Mouse (Mus musculus) liver, embryonic 16.5 days (tissue): Measurements from ENCODE around the gene Slc6a3. TPM values are rescaled to one million over a fixed set of nuclear protein-coding genes. Genes with fewer than 3 reads are reported as not detected.

Experiments
- ATAC-seq: fragments of 200-750 bp; cut with Nextera tagmentation; 2 replicates; pipeline ENCODE4 v1.8.0; 2017; ENCODE audit warnings: low read depth, mild to moderate bottlenecking, moderate number of reproducible peaks, moderate library complexity
- H3K27ac ChIP-seq: fragments of 300-500 bp; sonication (generic); 2 replicates; pipeline ENCODE4 v1.5.1; 2014; ENCODE audit warnings: mild to moderate bottlenecking, low read length
- H3K27me3 ChIP-seq: fragments of 300-500 bp; sonication (generic); 2 replicates; pipeline ENCODE4 v1.6.1; 2014; ENCODE audit warnings: low read depth, low read length, mixed read lengths; ENCODE audit not compliant: control insufficient read depth, insufficient read depth
- H3K36me3 ChIP-seq: fragments of 300-500 bp; sonication (generic); 2 replicates; pipeline ENCODE4 v1.6.1; 2014; ENCODE audit warnings: mild to moderate bottlenecking; ENCODE audit not compliant: control insufficient read depth, insufficient read depth
- H3K4me1 ChIP-seq: fragments of 300-500 bp; sonication (generic); 2 replicates; pipeline ENCODE4 v1.6.1; 2014; ENCODE audit warnings: low read depth, low read length, mixed read lengths; ENCODE audit not compliant: control insufficient read depth
- H3K4me2 ChIP-seq: fragments of 300-500 bp; sonication (generic); 2 replicates; pipeline ENCODE4 v1.6.1; 2014; ENCODE audit warnings: low read depth, low read length, mixed read lengths
- H3K4me3 ChIP-seq: fragments of 300-500 bp; sonication (generic); 2 replicates; pipeline ENCODE4 v1.5.1; 2014; ENCODE audit warnings: low read depth, mild to moderate bottlenecking, low read length
- H3K9ac ChIP-seq: fragments of 300-500 bp; sonication (generic); 2 replicates; pipeline ENCODE4 v1.6.1; 2014; ENCODE audit warnings: low read depth, low read length
- H3K9me3 ChIP-seq: fragments of 300-500 bp; sonication (generic); replicated peaks from 2 replicates; pipeline ENCODE4 v1.6.1; 2016; ENCODE audit warnings: low read length; ENCODE audit not compliant: control insufficient read depth
- WGBS: fragments of 180-500 bp; shearing (Covaris S2); extraction: QIAGEN DNeasy Blood & Tissue Kit; methylation state at CpG from one replicate; pipeline ENCODE4 v1.1.7; 2014; ENCODE audit not compliant: insufficient replicate concordance; 5-methylcytosine and 5-hydroxymethylcytosine counted together
- polyA plus RNA-seq: library from polyadenylated mRNA; unstranded; fragments of >200 nt; fragmentation: Nextera tagmentation; extraction: Ambion mirVana; gene quantifications from 2 replicates; pipeline ENCODE4 v1.2.1, GENCODE M21; 2015

The Slc6a3 gene
- polyA plus RNA-seq, 1 experiment from 2014 or later = 0.67 TPM

DNA sequence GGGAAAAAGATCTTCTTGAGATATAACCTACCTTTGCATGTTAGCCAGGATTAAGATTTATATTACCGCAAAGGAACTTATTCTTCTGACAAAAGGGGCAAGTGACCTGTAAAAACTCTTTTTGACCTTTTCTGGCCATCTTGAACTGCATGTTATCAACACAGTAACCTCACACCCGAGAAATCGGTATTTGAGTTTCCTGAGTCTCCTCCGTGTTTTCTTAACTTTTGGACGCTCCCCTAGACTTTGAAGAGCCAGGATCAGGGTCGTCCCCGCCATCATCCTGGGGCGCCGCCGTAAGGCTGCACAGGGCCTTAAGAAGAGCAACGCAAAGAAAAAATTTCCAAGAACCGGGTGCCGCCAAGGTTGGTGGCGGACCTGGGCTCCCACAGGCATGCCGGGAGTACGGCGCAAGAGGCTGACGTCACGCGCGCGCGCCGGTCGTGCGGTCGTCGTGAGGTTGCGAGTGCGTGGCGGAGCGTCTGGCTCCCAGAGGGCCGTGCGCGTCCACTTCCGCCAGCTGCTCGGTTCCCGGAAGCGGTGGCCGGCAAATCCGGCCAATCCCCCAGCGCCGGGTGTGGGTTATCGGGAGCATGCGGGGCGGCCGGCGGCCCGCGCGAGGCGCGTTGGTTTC, 67.1 kb downstream of the Slc6a3 start, which contains the start of gene Clptm1l:
Gene Clptm1l (plus strand): TSS at position 485 of the 634 bp plus-strand sequence.
- Histone ChIP-seq H3K36me3 (peaks cover 8% of the 10 kb centered on the region), H3K9ac (peak within 1 kb of the TSS; percentile 80), H3K27ac (peak within 1 kb of the TSS; percentile 78), H3K4me2 (peak within 1 kb of the TSS; percentile 93), H3K4me3 (peak within 1 kb of the TSS; percentile 88), H3K9me3 (no peaks in the 10 kb centered on the region), H3K27me3 (no peaks in the 10 kb centered on the region), H3K4me1 (peaks cover 13% of the 10 kb centered on the region)
- ATAC-seq = peak; percentile 99
- WGBS = under 1% methylated on average over 50 of the region's 53 CpGs

DNA sequence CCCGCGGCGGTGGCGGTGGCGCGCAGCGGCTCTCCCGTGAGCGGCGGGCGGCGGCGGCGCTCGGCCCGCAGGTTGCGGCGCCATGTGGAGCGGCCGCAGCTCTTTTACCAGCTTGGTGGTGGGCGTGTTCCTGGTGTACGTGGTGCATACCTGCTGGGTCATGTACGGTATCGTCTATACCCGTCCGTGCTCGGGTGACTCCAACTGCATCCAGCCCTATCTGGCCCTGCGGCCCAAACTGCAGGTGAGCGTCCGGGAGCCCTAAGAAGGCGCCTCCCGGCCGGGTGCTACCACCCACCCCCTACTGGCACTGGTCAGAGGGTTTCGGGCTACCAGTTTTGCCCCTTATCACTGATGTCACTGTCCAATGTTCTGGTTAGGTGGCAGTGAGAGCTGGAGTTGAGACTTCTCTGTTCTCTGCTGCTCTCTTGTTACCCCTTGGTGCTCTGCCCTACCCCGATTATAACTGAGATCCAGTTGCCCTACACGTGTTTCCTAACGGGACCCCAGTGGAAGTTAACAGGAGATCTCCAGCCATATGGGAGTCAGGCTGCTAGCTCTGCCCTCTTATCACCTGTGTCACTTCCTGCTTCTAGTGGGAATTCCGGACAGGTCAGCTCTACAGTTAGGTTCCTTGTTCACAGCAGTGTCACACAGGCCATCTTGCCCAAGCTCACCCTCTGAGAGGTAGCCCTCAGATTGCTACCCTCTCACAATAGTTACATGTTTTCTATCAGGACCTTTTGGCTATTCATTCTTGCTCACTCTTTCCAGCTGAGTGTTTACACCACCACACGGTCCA, 67.8 kb downstream of the Slc6a3 start:
- Histone ChIP-seq H3K9ac (peak overlapping the region; percentile 80), H3K4me2 (peak overlapping the region; percentile 93), H3K4me1 (peaks cover 13% of the 10 kb centered on the region), H3K27me3 (no peaks in the 10 kb centered on the region), H3K27ac (peak overlapping the region; percentile 78), H3K9me3 (no peaks in the 10 kb centered on the region), H3K36me3 (peaks cover 16% of the 10 kb centered on the region), H3K4me3 (peak overlapping the region; percentile 88)
- under 1% methylated on average over 39 of the region's 39 CpGs for WGBS
- ATAC-seq = peak; percentile 54

DNA sequence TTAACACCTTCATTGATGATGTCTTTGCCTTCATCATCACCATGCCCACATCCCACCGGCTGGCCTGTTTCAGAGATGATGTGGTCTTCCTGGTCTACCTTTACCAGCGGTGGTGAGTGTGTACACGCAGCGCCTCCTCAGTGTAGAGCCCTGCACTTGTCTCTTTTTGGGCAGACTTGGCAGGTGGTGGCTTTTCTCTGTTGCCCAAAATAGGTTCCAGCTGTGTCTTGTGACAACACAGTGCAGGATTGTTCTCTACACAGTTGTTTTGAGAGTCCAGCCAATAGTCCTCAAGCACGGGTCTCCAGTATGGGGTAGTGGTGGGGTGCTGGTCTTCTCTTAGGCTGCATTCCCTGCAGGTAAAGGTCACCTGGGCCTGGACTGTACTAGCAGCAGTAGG, 81.9 kb downstream of the Slc6a3 start:
- H3K36me3 ChIP-seq = peaks cover 28% of the 10 kb centered on the region
- no peaks in the 10 kb centered on the region for H3K4me1 ChIP-seq
- no peak overlapping the region for H3K27ac ChIP-seq
- H3K4me3 ChIP-seq = no peak overlapping the region
- no peak for ATAC-seq
- H3K9me3 ChIP-seq = no peaks in the 10 kb centered on the region
- WGBS = 77% methylated on average over 5 of the region's 5 CpGs
- no peaks in the 10 kb centered on the region for H3K27me3 ChIP-seq
- no peak overlapping the region for H3K9ac ChIP-seq
- H3K4me2 ChIP-seq = no peak overlapping the region

DNA sequence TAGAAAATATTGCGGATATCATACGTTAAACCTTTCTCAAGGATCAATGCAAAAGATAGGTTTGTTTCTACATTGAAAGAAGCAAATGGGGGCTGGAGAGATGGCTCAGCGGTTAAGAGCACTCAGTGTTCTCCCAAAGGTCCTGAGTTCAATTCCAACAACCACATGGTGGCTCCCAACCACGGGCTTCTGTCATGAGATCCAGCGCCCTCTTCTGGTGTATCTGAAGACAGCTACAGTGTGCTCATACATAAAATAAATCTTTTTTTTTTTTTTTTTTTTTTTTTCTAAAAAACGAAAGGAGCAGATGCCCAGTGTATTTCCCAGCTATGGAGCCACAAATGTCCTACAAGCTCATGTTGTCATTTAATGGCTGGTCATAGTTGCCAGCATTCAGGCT, 84.1 kb downstream of the Slc6a3 start:
- 53% methylated on average over 6 of the region's 6 CpGs for WGBS
- no peak overlapping the region for H3K27ac ChIP-seq
- no peaks in the 10 kb centered on the region for H3K27me3 ChIP-seq
- no peaks in the 10 kb centered on the region; the same call in 1 of the 2 replicates for H3K4me1 ChIP-seq
- no peaks in the 10 kb centered on the region for H3K9me3 ChIP-seq
- peaks cover 23% of the 10 kb centered on the region for H3K36me3 ChIP-seq
- H3K4me2 ChIP-seq = no peak overlapping the region
- no peak for ATAC-seq
- H3K4me3 ChIP-seq = no peak overlapping the region
- no peak overlapping the region for H3K9ac ChIP-seq

DNA sequence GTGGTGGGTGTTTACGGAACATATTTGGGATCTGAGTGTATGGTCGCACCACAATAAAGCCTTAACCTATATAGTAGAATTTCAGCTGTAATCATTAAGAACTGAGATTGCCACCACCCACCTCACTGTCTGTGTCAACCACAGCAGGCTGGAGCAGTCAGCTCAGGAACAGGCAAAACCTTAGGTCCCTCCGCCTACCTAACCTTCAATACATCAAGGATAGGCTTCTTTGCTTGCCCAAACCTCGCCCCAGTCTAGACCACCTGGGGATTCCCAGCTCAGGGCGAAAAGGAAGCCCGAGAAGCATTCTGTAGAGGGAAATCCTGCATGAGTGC, 89.8 kb downstream of the Slc6a3 start:
- no peak for ATAC-seq
- Histone ChIP-seq H3K27ac (peak overlapping the region; percentile 57), H3K36me3 (no peaks in the 10 kb centered on the region), H3K27me3 (no peaks in the 10 kb centered on the region), H3K4me2 (peak overlapping the region; percentile 53), H3K4me3 (peak overlapping the region; percentile 55), H3K9ac (no peak overlapping the region), H3K9me3 (no peaks in the 10 kb centered on the region), H3K4me1 (no peaks in the 10 kb centered on the region; the same call in none of the 2 replicates)
- 33% methylated on average over 6 of the region's 6 CpGs for WGBS

DNA sequence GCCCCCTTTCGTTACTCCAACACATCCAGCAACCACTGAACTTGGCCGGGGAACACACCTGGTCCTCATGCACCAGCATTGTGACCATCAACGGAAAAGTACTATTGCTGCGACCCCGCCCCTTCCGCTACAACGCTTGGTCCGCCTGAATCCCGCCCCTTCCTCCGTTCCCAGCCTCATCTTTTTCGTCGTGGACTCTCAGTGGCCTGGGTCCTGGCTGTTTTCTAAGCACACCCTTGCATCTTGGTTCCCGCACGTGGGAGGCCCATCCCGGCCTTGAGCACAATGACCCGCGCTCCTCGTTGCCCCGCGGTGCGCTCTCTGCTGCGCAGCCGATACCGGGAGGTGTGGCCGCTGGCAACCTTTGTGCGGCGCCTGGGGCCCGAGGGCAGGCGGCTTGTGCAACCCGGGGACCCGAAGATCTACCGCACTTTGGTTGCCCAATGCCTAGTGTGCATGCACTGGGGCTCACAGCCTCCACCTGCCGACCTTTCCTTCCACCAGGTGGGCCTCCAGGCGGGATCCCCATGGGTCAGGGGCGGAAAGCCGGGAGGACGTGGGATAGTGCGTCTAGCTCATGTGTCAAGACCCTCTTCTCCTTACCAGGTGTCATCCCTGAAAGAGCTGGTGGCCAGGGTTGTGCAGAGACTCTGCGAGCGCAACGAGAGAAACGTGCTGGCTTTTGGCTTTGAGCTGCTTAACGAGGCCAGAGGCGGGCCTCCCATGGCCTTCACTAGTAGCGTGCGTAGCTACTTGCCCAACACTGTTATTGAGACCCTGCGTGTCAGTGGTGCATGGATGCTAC, 90.4 kb downstream of the Slc6a3 start, which contains the start of gene Tert:
Gene Tert (plus strand): TSS at position 167 of the 805 bp plus-strand sequence.
- H3K4me3 ChIP-seq = peak within 1 kb of the TSS; percentile 55
- H3K9me3 ChIP-seq = no peaks in the 10 kb centered on the region
- peak; percentile 82 for ATAC-seq
- peak within 1 kb of the TSS; percentile 41; the same call in 1 of the 2 replicates for H3K9ac ChIP-seq
- 14% methylated on average over 47 of the region's 47 CpGs for WGBS
- peak within 1 kb of the TSS; percentile 57 for H3K27ac ChIP-seq
- H3K4me1 ChIP-seq = no peaks in the 10 kb centered on the region; the same call in none of the 2 replicates
- H3K36me3 ChIP-seq = no peaks in the 10 kb centered on the region
- peak within 1 kb of the TSS; percentile 53 for H3K4me2 ChIP-seq
- H3K27me3 ChIP-seq = no peaks in the 10 kb centered on the region

Other genes with a start within 250 kb of the Slc6a3 start
- 57.9 and 62.4 TPM in 2 replicates for gene Mrpl36, start 208.2 kb upstream of the Slc6a3 start, polyA plus RNA-seq
- gene Ndufs6, start 208.2 kb upstream of the Slc6a3 start, polyA plus RNA-seq = 224 and 225 TPM in 2 replicates
- gene Lpcat1, start 69.5 kb upstream of the Slc6a3 start, polyA plus RNA-seq = 59.4 and 64.7 TPM in 2 replicates
- 63.1 and 64.3 TPM in 2 replicates for gene Clptm1l, start 67.3 kb downstream of the Slc6a3 start, polyA plus RNA-seq
- 1.1 and 2.2 TPM in 2 replicates for gene Tert, start 90.2 kb downstream of the Slc6a3 start, polyA plus RNA-seq
- 0.08 TPM in 1 of 2 replicates, not detected in the other for gene Slc6a18, start 141.3 kb downstream of the Slc6a3 start, polyA plus RNA-seq
- 1.0 and 1.6 TPM in 2 replicates for gene Slc6a19, start 168.1 kb downstream of the Slc6a3 start, polyA plus RNA-seq
- gene Slc12a7, start 196.3 kb downstream of the Slc6a3 start, polyA plus RNA-seq = 11.8 and 14.4 TPM in 2 replicates